In the genomic region with DNA sequence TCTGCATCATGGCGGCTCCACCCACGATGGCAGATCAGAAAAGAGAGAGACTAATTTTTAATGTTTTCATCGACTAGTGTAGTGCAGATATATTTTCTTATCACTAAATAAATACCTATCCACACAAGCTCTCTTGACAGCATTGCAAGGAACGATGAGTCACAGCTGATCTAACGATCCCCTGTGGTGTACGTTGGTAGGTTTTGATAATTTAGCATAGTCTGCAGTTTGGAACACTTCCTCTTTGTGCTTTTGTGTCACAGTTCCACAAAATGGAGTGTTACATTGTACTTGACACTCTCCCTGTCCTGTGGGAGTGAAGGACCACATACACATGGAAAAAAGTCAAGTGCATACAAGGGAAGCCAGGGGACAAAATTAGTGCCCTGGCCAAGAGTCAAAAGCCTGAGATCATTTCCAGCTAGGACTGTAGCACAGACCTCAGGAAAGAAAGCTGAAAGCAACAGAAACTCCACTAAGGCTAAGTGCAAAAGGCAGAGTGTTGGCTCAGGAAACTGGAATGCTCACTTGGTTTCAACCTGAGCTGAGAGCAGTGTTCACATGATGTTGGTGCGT, we compare ENCODE assay signal across 22 mouse cellular contexts.
DNase-seq lines count a peak whose midpoint lies in the region; ATAC-seq and TF ChIP-seq lines count a peak whose summit lies in the region.
"Had no signal": no experiment of that assay in that cellular context is flagged by ENCODE, and none has a peak within 500 bp of the region (broad histone marks: within the 10 kb centered on the region; RNA-seq: fewer than 3 reads in every experiment).

No protein-coding gene starts in this region.

- H3K36me3 ChIP-seq in lung, embryonic 14.5 days (ENCODE audit: insufficient read depth): no peaks in the 10 kb centered on the region
- H3K36me3 ChIP-seq in heart, embryonic 16.5 days (ENCODE audit: control insufficient read depth, insufficient read depth): no peaks in the 10 kb centered on the region
- H3K36me3 ChIP-seq: embryonic facial prominence, embryonic 10.5 days; limb, embryonic 15.5 days; neural tube, embryonic 13.5 days had no signal

- no peak for TF ChIP-seq CTCF in lung, embryonic 14.5 days (IDR thresholded peaks at IDR 0.05; ENCODE audit: low read depth)

- H3K4me1 ChIP-seq in lung, embryonic 14.5 days (ENCODE audit: insufficient read depth): no peaks in the 10 kb centered on the region
- peaks cover 8% of the 10 kb centered on the region for H3K4me1 ChIP-seq in heart, embryonic 16.5 days (ENCODE audit: control insufficient read depth, insufficient read depth, low read length)
- H3K4me1 ChIP-seq: embryonic facial prominence, embryonic 10.5 days; forebrain, embryonic 13.5 days; limb, embryonic 15.5 days; neural tube, embryonic 13.5 days had no signal

- no peaks in the 10 kb centered on the region for H3K27me3 ChIP-seq in lung, embryonic 14.5 days (ENCODE audit: insufficient read depth, low read length)
- H3K27me3 ChIP-seq in heart, embryonic 16.5 days (ENCODE audit: control insufficient read depth, insufficient read depth, low read length): no peaks in the 10 kb centered on the region
- H3K27me3 ChIP-seq: forebrain, embryonic 13.5 days; limb, embryonic 15.5 days; neural tube, embryonic 13.5 days had no signal

- no peak overlapping the region for H3K27ac ChIP-seq in lung, embryonic 14.5 days (ENCODE audit: low read depth)
- 0 out of 2 replicates have a peak overlapping the region, but pooled peaks have one; percentile 9 for H3K27ac ChIP-seq in heart, embryonic 16.5 days (ENCODE audit: low read length)
- H3K27ac ChIP-seq: embryonic facial prominence, embryonic 10.5 days; forebrain, embryonic 13.5 days; hindbrain, postnatal 0 days; limb, embryonic 15.5 days; neural tube, embryonic 13.5 days had no signal

- ATAC-seq in lung, embryonic 14.5 days (ENCODE audit: insufficient read depth): no peak
- ATAC-seq in heart, embryonic 16.5 days (replicated peaks; ENCODE audit: extremely low read depth, insufficient read depth, low FRiP score): peak; percentile 63
- ATAC-seq in megakaryocyte progenitor cell, adult 5-6 weeks (replicated peaks; ENCODE audit: poor library complexity): peak; percentile 89
- ATAC-seq: forebrain, embryonic 13.5 days; hindbrain, postnatal 0 days; liver, postnatal 0 days had no signal

- peak; percentile 64 for DNase-seq in adrenal gland, postnatal 10 days
- no peak for DNase-seq in adrenal gland, adult 8-10 months
- peak; percentile 10 for DNase-seq in lung, embryonic 14.5 days
- no peak for DNase-seq in lung, postnatal 25 days (ENCODE audit: low spot score)
- no peak for DNase-seq in layer of hippocampus, adult 9-10 months (ENCODE audit: low spot score)
- no peak for DNase-seq in cerebellum, postnatal 4 days (ENCODE audit: low spot score in 2 of 2)
- DNase-seq: cerebellum, postnatal 25 days; gastrocnemius, postnatal 25 days; kidney, adult 18-20 months; kidney, postnatal 10 days; layer of hippocampus, adult 9-11 months; liver, postnatal 0 days; right cerebral cortex, postnatal 25 days; thymus, postnatal 25 days had no signal

- H3K4me3 ChIP-seq in lung, embryonic 14.5 days (ENCODE audit: low read depth, low read length): no peak overlapping the region
- no peak overlapping the region for H3K4me3 ChIP-seq in heart, embryonic 16.5 days (ENCODE audit: low read length)
- H3K4me3 ChIP-seq: embryonic facial prominence, embryonic 10.5 days; forebrain, embryonic 13.5 days; limb, embryonic 15.5 days; neural tube, embryonic 13.5 days had no signal

- H3K9ac ChIP-seq in lung, embryonic 14.5 days: no peak overlapping the region
- H3K9ac ChIP-seq in heart, embryonic 16.5 days (ENCODE audit: low read length): no peak overlapping the region
- H3K9ac ChIP-seq: forebrain, embryonic 13.5 days; limb, embryonic 15.5 days; liver, postnatal 0 days; neural tube, embryonic 13.5 days had no signal

- no peak overlapping the region for H3K4me2 ChIP-seq in lung, embryonic 14.5 days
- H3K4me2 ChIP-seq in heart, embryonic 16.5 days (ENCODE audit: low read depth, low read length): no peak overlapping the region
- H3K4me2 ChIP-seq: forebrain, embryonic 13.5 days; limb, embryonic 15.5 days; midbrain, embryonic 11.5 days; neural tube, embryonic 13.5 days had no signal

- no peaks in the 10 kb centered on the region for H3K9me3 ChIP-seq in lung, embryonic 14.5 days (ENCODE audit: low read depth, low read length)
- no peaks in the 10 kb centered on the region for H3K9me3 ChIP-seq in heart, embryonic 16.5 days (replicated peaks; ENCODE audit: control insufficient read depth, low read length)
- H3K9me3 ChIP-seq: embryonic facial prominence, embryonic 10.5 days; forebrain, embryonic 13.5 days; limb, embryonic 15.5 days; neural tube, embryonic 13.5 days had no signal

- 61% methylated on average over 7 of the region's 7 CpGs for WGBS in lung, embryonic 14.5 days
- WGBS in heart, embryonic 16.5 days: 55% methylated on average over 7 of the region's 7 CpGs

Comparison
In these comparisons a context has a peak if more than half of its experiments do, and no peak if none do; other contexts are left out.
1. DNase-seq: peak in adrenal gland, postnatal 10 days (single experiment) and lung, embryonic 14.5 days (single experiment); none in adrenal gland, adult 8-10 months (single experiment), lung, postnatal 25 days (single experiment), layer of hippocampus, adult 9-10 months (single experiment) and cerebellum, postnatal 4 days (0 of 2).